Mouse (Mus musculus) frontal cortex, postnatal 14 days (tissue): ENCODE data around the gene Hint2.
A peak's percentile ranks its signal among the peaks of the same experiment; 100 is the strongest.

Experiments used
- DNase-seq, 2 experiments: peaks; one replicate each; pipeline ENCODE4 v3.0.0; 2022; ENCODE audit warnings: low spot score in 2 of 2

The Hint2 gene

GRCm38 (mm10) chr4:43655656-43656338 lies 469 bp downstream of the Hint2 start:
- DNase-seq = no peak

DNA sequence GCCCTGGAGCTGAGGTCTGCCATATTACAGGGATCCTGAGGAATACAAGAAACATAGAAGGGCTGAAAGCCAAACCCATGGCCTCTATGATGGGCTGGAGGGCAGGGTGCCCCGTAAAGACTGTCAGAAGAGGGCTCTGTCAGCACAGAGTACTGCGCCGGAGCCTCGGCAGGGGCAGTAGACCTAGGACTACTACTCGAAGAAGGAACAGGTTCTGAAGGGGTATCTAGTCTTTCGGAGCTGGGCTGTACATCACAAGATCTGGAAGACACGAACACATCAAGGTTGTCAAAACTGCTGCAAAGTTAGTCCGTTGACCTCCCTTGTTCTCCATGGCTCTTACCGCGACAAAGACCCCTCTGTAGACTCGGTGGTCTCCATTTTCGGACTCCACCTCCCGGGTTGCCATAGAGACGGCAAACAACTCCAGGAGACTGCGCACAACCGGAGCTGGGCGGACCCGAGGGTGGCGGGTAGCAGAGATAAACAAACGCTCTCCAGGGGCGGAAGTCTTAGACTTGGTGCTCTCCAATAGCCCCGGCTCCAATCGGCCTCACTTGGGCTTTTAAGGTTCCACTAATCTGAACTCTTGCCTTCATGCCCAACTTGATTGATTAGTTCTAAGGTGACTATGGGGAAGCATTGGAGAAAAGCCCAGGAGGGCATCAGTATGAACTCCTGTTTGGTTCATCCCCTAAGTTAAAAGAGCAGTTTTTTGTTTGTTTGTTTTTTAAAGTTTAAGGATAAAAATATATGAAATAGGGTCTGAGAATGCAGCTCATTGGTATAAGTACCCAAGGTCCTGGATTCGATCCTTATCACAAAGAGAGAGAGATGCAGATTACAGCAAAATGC lies 2.9 kb downstream of the Hint2 start, which contains the start of gene Spag8:
Spag8 (minus strand) TSS at position 434 of the 855 bp plus-strand sequence.
- DNase-seq = peak in 1 of 2 experiments; percentile 40

DNA sequence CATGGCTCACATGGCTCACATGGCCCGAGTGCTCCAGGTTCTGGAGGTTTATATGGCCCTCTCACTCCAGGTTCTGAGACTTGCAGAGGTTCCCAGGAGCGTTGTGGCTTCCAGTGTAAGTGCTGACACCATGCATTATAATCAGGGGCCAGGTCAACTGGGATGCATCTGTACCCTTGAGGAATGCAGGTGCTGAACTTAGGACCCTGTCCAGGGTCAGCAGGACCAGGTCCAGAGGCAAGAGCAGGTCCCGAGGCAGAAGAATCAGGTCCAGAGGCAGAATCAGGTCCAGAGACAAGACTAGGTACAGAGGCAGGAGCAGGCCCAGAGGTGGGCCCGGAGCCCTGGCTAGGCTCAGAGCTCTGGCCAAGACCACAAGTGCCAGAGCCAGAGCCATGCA lies 3.5 kb downstream of the Hint2 start:
- DNase-seq = no peak

GRCm38 (mm10) chr4:43649783-43650182 lies 6.5 kb downstream of the Hint2 start:
- no peak for DNase-seq

GRCm38 (mm10) chr4:43640491-43640890 lies 15.8 kb downstream of the Hint2 start:
- DNase-seq = no peak

- DNase-seq = no peak
Observed at GRCm38 (mm10) chr4:43640076-43640475, 16.2 kb downstream of the Hint2 start.

DNA sequence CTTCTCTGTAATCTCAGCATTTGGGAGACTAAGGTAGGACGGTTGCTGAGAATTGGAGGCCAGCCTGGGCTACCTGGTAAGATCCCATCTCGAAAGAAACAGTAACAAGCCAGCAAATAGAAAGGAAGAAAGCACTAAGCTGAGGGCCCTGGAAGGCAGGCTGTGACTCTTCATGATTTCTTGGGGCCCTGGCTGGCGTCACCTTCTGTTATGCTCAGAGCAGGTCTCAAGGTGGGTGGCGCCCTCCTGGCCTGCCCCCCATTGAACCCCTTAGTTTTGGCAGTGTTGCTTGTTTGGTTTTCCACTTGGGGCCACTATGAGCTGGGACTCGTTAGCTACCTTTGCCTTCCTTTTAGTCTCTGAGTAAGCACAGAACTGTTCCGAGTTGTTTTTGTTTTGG lies 19.5 kb downstream of the Hint2 start:
- DNase-seq = no peak

DNA sequence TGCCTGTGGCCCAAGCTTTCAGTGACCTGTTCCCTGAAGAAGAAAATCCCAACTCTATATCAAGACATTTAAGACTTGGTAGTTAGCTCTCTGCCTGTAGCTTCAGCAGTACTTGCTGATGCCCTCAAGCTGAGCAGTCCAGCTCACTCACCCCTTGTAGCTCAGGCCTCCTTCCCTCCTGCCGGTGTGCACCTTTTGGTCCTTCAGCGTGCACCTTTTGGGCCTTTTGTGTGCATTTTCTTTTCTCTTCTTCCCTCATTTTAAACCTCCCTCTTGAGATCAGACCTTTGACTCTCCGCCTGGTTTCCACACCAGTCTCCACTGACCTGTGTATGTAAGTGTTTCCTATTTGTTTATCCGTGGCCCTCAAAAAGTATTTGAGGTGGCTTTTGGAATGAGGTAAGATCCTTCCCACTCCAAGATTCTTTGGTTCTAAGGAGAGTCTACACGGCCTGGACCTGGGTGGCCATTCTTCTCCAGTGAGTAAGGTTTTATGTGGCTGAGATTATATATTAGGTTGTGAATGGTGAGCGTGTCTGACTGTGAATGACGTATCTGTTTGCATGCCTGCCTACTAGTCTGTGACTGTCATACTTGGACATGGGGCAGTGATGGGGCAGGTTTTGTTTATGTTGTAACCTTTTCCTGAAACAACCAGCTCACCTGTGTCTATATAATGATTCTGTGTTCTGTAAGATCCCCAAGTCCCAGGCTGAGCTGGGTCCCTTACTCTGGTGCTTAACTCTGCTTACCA lies 21.5 kb downstream of the Hint2 start:
- peak in 1 of 2 experiments; percentile 1 for DNase-seq

DNA sequence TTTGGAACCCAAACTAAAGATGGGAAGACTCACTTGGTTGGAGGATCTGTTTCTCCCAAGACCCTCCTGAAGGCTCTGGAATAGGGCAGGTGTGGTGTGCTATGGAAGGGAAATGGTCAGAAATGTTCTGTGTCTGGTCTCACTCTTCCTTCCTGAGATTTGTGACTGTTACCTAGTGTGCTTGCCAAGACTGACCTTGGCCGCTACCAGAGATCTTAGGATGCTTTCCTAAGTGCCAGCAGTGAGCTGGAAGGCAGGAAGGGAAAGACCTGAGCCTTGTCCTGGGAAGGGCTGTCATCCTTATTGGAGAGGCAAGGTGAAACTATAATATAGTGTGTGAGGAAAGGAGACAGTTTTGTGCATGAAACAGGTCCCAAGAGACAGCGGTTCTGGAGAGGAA lies 22.5 kb downstream of the Hint2 start:
- no peak for DNase-seq

- peak in 1 of 2 experiments; percentile 2 for DNase-seq
Observed at GRCm38 (mm10) chr4:43633296-43633695, 23.0 kb downstream of the Hint2 start.

DNA sequence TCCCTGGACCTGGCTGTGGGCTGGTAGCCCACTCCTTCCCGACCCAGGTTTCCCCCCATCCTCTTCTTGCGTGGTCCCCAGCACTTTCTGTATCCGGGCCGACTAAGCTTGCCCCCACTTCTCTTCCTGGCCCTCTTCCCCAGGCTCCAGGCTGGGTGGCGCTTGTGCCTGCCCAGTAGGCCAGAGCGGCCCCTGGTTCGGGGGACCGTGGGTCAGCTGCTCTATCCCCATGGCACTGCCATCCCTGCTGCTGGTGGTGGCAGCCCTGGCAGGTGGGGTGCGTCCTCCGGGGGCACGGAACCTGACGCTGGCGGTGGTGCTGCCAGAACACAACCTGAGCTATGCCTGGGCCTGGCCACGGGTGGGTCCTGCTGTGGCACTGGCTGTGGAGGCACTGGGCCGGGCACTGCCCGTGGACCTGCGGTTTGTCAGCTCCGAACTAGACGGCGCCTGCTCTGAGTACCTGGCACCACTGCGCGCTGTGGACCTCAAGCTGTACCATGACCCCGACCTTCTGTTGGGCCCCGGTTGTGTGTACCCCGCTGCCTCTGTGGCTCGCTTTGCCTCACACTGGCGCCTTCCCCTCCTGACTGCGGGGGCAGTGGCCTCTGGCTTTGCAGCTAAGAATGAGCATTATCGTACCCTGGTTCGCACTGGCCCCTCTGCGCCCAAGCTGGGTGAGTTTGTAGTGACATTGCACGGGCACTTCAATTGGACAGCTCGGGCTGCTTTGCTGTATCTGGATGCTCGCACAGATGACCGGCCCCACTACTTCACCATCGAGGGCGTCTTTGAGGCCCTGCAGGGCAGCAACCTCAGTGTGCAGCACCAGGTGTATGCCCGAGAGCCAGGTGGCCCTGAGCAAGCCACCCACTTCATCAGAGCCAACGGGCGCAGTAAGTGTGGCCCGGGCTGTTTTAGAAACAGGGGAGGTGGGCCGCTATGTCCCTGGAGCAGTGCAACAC lies 24.0 kb downstream of the Hint2 start:
- DNase-seq = no peak

- no peak for DNase-seq
Observed at GRCm38 (mm10) chr4:43631046-43631955, 25.0 kb downstream of the Hint2 start, which contains the start of gene Npr2. Npr2 (plus strand) TSS chr4:43631935.

DNA sequence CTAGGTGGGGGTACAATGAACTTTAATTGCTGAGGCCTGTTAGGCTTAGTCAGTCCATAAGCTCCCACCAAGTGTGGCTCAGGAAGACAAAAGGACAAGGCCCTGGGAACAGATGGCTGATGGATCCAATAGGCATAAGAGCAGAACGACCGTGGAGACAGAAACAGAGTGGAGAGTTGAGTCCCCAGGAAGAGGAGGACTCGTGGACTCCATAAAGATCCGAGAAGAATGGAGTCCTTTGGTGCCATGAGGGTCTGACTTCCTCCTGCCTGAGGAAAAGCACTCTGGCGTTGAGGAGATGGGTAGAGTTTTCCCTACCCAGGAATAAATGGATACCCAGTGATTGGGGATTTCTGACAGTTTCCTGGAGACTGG lies 25.6 kb downstream of the Hint2 start:
- DNase-seq = no peak

- DNase-seq = peak; percentile 69 to 84
Observed at GRCm38 (mm10) chr4:43630030-43630581, 26.2 kb downstream of the Hint2 start.

DNA sequence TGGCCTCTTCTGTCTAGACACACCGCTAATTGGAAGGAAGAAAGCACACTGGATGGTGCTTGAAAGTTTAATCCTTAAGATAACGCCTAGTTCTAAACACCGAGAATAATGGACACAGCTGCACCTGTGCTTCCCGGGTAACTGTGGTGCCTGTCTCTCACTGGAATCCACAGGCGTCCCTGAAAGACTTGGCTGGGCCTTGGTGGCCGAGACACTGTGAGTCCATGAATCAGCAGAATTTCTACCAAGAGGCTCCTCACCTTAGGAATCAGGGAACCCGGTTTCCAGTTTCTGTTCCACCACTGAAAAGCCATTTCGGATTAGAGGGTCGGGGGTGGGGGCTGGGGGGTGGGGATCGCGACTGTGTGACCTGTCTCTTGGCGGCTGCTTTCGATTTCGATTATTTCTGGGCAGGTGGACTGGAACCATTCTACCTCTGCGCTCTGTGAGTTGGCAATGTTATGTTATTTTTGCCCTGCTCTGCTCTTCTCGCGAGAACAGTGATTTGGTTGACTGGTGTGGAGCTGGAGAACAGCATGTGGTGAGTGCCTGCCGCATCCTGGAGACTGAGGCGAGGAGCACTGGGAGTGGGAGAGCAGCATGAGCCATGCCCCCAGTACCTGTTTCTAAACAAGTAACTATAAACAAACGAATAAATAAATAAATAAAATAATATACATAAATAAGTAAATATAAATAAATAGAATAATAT lies 27.0 kb downstream of the Hint2 start:
- no peak for DNase-seq

- no peak for DNase-seq
Observed at GRCm38 (mm10) chr4:43620146-43620778, 36.0 kb downstream of the Hint2 start.

- no peak for DNase-seq
Observed at GRCm38 (mm10) chr4:43613060-43613730, 43.1 kb downstream of the Hint2 start.

GRCm38 (mm10) chr4:43612534-43612933 lies 43.7 kb downstream of the Hint2 start:
- no peak for DNase-seq
